Mouse (Mus musculus): ENCODE results near the gene Trp63. TPM values are rescaled to one million over a fixed set of nuclear protein-coding genes. Genes with fewer than 3 reads are reported as not detected.
"Not testable (repeated sequence)": the region's sequence is repeated elsewhere in the genome, so short reads cannot be mapped to it uniquely, and the experiment has no call there.

Gene Trp63
- total RNA-seq (2015) = 0.35 TPM in 1 of 2 replicates, not detected in the other
- not detected in 2 replicates for total RNA-seq (2017)

DNA sequence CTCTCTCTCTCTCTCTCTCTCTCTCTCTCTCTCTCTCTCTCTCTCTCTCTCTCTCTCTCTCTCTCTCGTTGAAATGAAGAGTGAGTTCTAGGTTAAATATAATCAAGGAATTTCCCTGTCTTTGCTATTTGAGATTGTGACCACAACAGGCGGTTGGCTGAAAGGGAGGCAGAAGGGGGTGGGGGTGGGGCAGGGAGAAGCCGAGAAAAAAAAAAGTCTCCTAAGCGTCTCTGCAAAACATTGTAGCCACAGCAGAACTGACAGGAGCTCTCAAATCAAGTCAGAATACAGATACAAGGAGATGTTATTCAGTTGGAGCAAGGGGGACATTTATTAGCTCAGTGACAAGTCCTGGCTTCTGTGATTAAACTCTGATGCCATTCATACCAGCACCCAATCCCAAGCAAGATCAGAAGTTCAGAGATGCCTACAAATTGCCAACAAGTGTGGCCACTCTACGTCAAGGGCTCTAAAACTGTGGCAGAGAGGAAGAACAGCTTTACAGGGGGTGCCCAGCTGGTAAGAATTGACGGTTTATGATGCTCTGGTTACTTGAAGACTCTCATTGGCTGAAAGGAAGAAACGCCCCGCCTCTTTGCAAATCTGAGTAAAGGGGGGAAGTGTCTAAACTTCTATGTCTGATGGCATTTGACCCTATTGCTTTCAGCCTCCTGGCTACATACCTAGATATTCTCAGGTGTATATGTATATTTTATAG, at the start of gene Trp63:
Gene Trp63 (plus strand): TSS at position 233 of the 718 bp plus-strand sequence.
- ATAC-seq (replicated peaks; ENCODE audit: poor library complexity) = no peak

DNA sequence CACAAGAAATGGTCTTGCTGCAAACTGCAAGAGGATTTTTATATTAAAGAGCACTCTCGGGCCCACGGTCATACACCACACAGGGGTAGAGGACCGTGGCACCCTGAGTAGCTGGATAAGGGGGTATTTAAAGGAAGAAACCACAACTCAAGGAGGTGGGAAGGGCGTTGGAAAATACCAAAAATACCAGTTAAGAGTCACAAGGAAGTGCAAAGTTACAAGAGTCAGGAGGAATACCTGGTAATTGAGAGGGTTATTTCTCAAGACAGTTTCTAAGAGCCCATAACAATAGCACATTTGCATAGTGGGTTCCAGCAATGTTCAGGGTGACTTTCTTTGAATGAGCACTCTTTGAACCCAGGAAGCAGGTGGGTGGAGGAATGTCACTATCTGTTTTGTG, 38.8 kb upstream of the Trp63 start:
- not testable (repeated sequence) for ATAC-seq (replicated peaks; ENCODE audit: poor library complexity)

DNA sequence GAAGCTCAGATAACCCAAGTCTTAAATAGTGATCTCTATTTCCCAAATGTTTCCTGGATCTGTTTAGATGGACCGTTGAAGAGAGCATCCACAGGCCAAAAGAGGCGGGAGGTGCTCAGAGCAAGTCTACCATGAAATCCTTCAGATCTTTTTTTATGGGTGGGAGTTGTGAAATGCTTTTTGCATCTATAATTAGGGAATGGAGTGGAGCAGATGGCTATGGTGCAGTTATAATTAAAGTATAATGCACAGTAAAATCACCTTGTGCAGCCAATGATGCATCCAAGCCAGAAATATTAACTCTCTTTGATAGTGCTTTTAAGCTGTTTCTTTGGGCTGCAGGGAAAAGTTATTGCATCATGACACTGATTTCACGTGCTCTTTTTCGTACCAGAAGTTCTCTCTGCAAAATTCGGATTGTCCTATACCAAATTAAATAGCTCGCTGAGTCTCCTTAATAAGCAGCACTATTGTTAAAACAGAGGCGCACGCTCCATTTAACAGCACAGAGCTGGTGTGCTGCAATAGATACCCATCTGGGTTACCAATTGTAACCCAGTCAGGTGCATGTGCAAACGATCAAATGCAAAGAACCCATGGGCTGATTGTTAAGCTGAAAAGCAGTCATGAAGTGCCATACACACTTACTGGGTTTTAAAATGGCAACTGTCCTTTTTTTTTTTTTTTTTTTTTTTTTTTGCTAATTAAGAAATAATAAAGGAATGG, 22.9 kb upstream of the Trp63 start:
- ATAC-seq (replicated peaks; ENCODE audit: poor library complexity) = no peak

- no peak for ATAC-seq (replicated peaks; ENCODE audit: poor library complexity)
Measured at GRCm38 (mm10) chr16:25663116-25663515, 20.4 kb upstream of the Trp63 start.

- ATAC-seq (replicated peaks; ENCODE audit: poor library complexity) = no peak
Measured at GRCm38 (mm10) chr16:25673861-25674440, 9.6 kb upstream of the Trp63 start.

DNA sequence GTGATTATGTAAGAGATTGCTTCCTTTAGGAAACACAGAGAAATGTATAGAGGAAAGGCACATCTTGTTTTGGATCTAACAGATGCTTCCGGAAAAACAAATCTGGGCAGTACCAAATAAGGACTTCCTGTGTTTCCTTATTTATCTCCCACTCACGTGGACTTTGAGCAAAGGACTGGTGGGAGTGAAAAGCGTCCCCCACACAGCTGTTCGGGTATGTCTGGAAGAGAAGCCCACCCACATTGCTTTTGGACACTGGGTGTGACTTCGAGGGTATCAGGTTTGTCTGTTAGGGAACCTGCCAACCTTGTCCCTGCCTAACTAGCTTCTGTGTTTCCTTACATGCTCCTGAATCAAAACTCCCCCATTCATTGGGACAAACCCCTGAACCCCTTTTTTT, 3.2 kb upstream of the Trp63 start:
- no peak for ATAC-seq (replicated peaks; ENCODE audit: poor library complexity)

DNA sequence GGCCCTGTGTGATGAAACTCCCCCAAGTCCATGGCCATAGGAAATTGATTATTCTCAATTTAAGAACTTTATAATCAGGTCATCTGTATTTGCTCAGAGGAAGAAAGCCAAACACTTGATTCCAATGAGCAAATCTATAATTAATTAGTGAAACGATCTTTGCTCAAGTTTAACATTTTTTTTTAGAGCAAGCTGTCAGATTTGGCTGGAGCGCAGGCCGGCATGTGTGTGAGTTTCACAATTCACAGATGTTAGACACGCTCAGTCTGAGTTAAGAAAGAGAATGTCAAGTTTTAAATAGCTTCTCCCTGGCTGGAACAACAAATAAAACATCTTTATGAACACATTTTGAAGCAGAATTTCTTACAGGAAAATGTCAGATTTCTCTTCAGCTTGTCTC, 1.0 kb upstream of the Trp63 start:
- ATAC-seq (replicated peaks; ENCODE audit: poor library complexity) = no peak

- ATAC-seq (replicated peaks; ENCODE audit: poor library complexity) = no peak
Measured at GRCm38 (mm10) chr16:25684572-25684971, 1.0 kb downstream of the Trp63 start.

DNA sequence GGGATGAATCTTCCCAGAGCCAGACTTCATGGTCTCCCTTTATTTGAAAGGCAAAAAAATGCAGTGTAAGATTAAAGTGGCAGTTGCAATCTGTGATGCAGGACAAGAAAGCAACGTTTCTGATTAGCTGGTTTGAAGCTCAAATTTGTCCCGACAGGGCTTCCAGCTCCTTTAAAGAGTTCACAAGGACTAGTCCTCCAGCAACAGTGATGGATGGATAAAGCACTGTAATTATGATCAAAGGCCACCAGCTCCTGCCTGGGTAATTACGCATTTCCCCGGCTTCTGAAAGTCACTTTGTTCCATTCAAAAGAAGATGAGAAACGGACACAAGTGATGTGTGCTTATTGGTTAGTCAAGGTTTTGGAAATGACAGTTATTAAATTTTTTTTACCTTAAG, 7.0 kb downstream of the Trp63 start:
- no peak for ATAC-seq (replicated peaks; ENCODE audit: poor library complexity)

GRCm38 (mm10) chr16:25701252-25701651, 17.7 kb downstream of the Trp63 start:
- ATAC-seq (replicated peaks; ENCODE audit: poor library complexity) = no peak

- no peak for ATAC-seq (replicated peaks; ENCODE audit: poor library complexity)
Measured at GRCm38 (mm10) chr16:25706260-25706659, 22.7 kb downstream of the Trp63 start.

DNA sequence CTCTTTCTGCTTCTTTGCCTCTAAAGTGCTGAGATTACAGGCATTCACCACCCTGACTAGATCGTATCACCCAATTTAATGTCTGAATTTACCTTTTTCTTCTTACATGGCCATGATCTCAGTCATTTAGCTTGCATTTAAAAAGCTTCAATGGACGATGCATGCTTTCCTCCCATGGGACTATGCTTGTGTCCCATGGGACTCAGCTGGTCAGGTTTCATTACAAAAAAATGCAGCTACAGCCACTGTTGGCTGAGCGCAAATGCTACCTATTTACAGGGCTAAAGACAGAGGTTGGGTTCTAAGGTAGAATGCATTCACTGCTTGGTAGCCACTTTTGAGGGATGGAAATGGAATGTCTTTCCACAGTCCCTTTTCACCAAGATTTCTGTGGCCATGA, 32.2 kb downstream of the Trp63 start:
- no peak for ATAC-seq (replicated peaks; ENCODE audit: poor library complexity)

GRCm38 (mm10) chr16:25723131-25723530, 39.6 kb downstream of the Trp63 start:
- ATAC-seq (replicated peaks; ENCODE audit: poor library complexity) = no peak

DNA sequence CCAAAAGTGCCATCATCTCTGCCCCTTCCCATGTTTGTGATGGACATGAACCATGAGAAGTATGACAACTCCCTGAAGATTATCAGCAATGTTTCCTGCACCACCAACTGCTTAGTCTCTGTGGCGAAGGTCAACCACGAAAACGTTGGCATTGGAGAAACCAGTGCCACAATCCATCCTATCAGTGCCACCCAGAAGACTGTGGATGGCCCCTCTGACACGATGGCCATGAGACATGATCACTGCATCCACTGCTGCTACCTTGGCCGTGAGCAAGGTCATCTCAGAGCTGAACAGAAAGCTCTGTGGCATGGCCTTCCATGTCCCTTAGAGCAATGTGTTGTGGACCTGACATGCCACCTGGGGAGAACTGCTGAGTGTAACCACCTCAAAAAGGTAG, 43.4 kb downstream of the Trp63 start:
- no peak for ATAC-seq (replicated peaks; ENCODE audit: poor library complexity)

- no peak for ATAC-seq (replicated peaks; ENCODE audit: poor library complexity)
Measured at GRCm38 (mm10) chr16:25727957-25728506, 44.5 kb downstream of the Trp63 start.

- ATAC-seq (replicated peaks; ENCODE audit: poor library complexity) = no peak
Measured at GRCm38 (mm10) chr16:25736912-25737311, 53.3 kb downstream of the Trp63 start.

- no peak for ATAC-seq (replicated peaks; ENCODE audit: poor library complexity)
Measured at GRCm38 (mm10) chr16:25737623-25738050, 54.1 kb downstream of the Trp63 start.

DNA sequence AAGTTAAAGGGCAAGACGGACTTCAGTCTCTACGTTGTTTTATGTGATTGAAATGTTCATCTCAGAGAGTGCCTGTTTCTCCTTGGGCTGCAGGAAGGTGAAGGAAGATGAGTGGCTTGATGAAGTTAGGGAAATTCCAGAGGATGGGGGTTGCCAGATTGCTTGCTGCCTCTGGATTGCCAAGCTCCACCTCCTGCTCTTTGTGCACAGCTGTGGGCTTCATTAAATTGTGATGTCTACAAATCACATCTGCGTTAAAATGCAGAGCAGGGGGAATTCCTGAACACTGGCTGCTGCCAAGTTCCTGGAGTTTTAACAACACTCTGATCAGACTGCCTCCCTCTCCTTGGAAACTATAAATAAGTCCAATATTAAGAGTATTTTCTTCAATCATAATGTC, 63.2 kb downstream of the Trp63 start:
- no peak for ATAC-seq (replicated peaks; ENCODE audit: poor library complexity)

DNA sequence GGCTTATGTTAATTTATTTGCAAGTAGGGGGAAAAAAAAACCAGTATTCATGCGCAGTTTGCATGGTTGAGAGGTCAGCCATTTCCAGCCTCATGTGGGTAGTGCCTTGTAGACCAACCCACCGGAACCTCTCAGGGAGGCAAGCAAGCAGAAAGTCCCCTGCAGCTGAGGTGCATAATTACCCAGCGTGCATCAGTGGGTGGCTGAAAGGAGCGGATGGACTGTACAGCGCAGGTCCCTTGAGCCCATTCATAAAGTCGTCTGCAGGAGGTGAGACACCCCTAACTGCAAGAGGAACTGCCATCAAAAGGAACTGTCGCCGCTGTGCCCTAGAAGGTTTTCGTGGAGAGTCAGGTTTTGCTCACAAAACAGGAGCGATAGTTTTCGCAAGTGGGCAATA, 68.3 kb downstream of the Trp63 start:
- ATAC-seq (replicated peaks; ENCODE audit: poor library complexity) = no peak

GRCm38 (mm10) chr16:25758108-25758507, 74.5 kb downstream of the Trp63 start:
- ATAC-seq (replicated peaks; ENCODE audit: poor library complexity) = no peak

DNA sequence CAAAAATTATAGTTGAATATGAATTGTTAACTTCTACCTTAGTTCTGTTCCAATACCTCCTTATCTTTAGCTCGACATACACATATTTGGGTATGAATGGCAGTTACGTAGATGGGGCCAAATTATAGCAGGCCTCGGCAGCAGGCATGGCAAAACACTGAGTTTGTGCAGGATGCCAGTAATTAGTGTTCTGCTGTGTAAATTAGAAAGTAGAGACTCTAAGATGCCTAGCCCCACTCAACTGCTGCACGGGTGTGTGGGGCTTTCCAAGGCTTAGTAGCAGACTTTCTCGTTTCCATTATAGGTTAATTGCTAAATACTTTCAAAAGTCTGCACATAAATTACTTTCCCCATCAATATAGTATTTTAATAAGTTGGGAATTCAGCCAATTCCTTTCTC, 82.0 kb downstream of the Trp63 start:
- ATAC-seq (replicated peaks; ENCODE audit: poor library complexity) = no peak

GRCm38 (mm10) chr16:25774611-25775010, 91.0 kb downstream of the Trp63 start:
- no peak for ATAC-seq (replicated peaks; ENCODE audit: poor library complexity)
